Comparison of ENCODE assay signal across 29 mouse cellular contexts in the genomic region with DNA sequence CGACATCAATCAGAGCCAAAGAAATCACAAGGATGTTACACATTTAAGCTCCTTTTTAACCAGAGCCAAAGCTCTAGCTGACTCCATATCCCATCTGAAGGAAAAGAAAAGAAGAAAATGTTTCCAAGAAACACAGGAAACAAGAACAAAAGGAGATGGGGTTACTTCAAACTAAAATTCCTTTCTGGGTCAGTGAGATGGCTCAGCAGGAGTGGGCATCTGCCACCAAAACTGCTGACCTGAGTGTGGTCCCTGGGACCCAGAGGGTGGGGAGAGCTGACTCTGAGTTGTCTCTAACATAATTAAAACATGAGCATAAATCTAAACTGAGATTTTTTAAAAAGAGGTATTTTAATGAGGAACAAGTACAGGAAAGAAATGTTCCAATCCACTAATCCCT. TPM values are rescaled to one million over a fixed set of nuclear protein-coding genes. Genes with fewer than 3 reads are reported as not detected.
"Had no signal": no experiment of that assay in that cellular context is flagged by ENCODE, and none has a peak within 500 bp of the region (broad histone marks: within the 10 kb centered on the region; RNA-seq: fewer than 3 reads in every experiment).

No protein-coding gene starts in this region.

- ATAC-seq: liver, postnatal 0 days; lung, postnatal 0 days; midbrain, embryonic 13.5 days; midbrain, embryonic 16.5 days had no signal

- H3K27me3 ChIP-seq: limb, embryonic 12.5 days; limb, embryonic 15.5 days; midbrain, embryonic 13.5 days had no signal

- DNase-seq: kidney, adult 9 months; kidney, postnatal 14 days; kidney, postnatal 4 days; layer of hippocampus, postnatal 36 days; left cerebral cortex, postnatal 4 days; liver, postnatal 0 days; lung, embryonic 14.5 days; right cerebral cortex, postnatal 14 days; right cerebral cortex, postnatal 4 days; thymus, adult 2 months; thymus, postnatal 14 days; thymus, postnatal 4 days had no signal

- H3K27ac ChIP-seq: left cerebral cortex, adult 2 months; limb, embryonic 12.5 days; limb, embryonic 15.5 days; liver, embryonic 14.5 days; macrophage; midbrain, embryonic 13.5 days; stomach, postnatal 0 days had no signal

- H3K4me3 ChIP-seq: left cerebral cortex, adult 2 months; limb, embryonic 12.5 days; limb, embryonic 15.5 days; midbrain, embryonic 13.5 days had no signal

- H3K9me3 ChIP-seq: limb, embryonic 12.5 days; limb, embryonic 15.5 days; midbrain, embryonic 13.5 days had no signal

- H3K4me1 ChIP-seq: limb, embryonic 12.5 days; limb, embryonic 15.5 days; midbrain, embryonic 13.5 days had no signal

- H3K9ac ChIP-seq: limb, embryonic 12.5 days; limb, embryonic 15.5 days; liver, embryonic 14.5 days; liver, postnatal 0 days; lung, embryonic 14.5 days; midbrain, embryonic 13.5 days had no signal

- H3K4me2 ChIP-seq: limb, embryonic 12.5 days; limb, embryonic 15.5 days; liver, embryonic 11.5 days; lung, embryonic 14.5 days; midbrain, embryonic 13.5 days had no signal

RNA-seq across cellular contexts. Expression of a gene that starts 38.2 kb away (rescaled TPM):
- total RNA-seq: layer of hippocampus, adult 18-20 months; layer of hippocampus, postnatal 10 days; layer of hippocampus, postnatal 36 days; left cerebral cortex, adult 2 months; left cerebral cortex, postnatal 10 days; left cerebral cortex, postnatal 4 days; megakaryocyte, adult 5-6 weeks had no signal
- polyA plus RNA-seq: limb, embryonic 12.5 days; limb, embryonic 15.5 days; liver, embryonic 11.5 days; liver, embryonic 14.5 days; liver, postnatal 0 days; macrophage; midbrain, embryonic 16.5 days; neural tube, embryonic 11.5 days; neural tube, embryonic 14.5 days; stomach, embryonic 14.5 days; stomach, postnatal 0 days had no signal
